Mouse (Mus musculus): ENCODE measurements around the gene Upk2.

DNA sequence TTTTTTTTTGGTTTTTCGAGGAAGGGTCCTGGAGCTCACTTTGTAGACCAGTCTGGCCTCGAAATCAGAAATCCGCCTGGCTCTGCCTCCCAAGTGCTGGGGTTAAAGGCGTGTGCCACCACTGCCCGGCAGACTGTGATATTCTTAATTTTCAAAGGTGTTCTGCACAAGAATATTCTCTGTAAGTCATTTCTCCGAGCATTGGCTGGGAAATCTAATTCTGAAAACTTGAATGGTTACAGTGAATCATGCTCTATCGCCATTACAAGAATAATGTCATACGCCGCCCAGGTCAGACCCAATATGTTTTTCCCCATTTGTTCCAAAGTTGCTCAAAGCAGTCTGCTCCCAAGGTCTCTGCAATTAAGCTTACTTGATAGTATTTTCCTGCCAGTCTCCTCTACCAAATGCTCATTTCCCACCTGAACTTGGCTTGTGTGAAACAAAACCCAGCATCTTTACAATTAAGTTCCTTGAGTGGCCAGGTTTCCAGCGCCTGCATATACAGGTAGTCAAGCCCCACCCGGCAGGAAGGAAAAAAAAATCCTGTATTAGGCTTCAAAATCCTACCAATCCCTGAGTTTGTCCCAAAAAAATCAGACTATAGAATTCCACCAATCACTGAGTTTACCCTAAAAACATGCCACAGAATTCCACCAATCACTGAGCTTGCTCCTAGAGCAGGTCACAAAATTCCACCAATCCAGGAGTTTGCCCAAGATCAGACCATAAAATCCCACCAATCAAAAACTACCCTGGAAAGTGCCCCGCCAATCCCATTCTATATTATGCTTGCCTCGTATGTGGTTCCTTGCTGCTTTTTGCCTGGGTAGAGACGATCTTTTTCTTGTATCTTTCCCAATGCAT, 36.0 kb downstream of the Upk2 start, which contains the start of gene Ccdc84:
- TF ChIP-seq POLR2A (IDR thresholded peaks at IDR 0.05; ENCODE audit: insufficient read depth, low read length) (no peak), EP300 (IDR thresholded peaks at IDR 0.05; ENCODE audit: insufficient read depth, low read depth, low read length) (no peak), CTCF (IDR thresholded peaks at IDR 0.05; ENCODE audit: low read depth, low read length) (no peak)
